Mouse (Mus musculus): ENCODE results near the gene Nup54.

The Nup54 gene

DNA sequence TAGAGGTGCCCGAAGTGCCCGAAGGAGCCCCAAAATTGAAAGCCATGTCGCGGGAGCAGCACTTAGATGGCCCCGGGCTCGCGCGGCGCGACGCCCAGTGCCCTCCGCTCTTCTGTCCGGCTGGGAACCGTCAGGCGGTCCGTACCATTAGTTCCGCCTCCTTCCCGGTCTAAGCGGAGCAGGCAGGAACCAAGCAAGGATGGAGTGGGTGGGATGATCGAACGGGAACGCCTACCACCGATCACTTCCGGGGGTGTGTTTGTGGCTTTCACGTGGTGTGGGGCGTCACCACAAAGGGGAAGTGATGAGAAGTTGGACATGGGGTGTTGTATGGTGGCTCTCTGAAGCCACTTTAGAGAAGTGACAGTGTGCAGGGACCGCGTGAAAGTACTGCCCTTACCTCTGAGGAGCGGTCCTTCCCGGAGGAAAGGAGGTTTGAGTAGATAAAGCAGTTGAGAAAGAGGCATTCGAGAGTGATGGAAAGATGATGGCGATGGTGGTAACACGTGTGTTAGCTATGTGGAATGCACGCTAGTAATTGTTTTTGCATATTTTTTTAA lies at the start of gene Nup54:
Gene Nup54 (minus strand): TSS at position 195 of the 560 bp plus-strand sequence.
- DNase-seq = peak; percentile 95 to 97

DNA sequence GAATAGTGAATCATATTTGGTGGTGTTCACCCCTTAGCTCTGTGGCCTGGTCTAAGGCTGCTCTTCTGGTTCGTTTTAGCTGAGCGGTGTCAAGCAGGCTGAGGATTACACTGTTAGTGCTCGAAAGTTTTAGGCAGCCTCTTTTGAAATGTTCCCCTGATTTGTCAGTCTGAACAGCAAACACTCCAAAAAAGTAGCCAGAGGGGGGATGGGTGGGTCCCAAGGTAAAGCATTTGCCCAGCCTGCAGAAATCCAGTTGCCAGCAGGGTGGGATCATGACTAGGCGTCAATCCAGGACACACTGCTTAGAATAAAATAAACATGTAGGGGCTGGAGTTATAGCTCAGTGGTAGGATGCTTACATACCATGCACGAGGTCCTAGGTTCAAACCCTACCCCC lies 37.8 kb upstream of the Nup54 start:
- no peak for DNase-seq

DNA sequence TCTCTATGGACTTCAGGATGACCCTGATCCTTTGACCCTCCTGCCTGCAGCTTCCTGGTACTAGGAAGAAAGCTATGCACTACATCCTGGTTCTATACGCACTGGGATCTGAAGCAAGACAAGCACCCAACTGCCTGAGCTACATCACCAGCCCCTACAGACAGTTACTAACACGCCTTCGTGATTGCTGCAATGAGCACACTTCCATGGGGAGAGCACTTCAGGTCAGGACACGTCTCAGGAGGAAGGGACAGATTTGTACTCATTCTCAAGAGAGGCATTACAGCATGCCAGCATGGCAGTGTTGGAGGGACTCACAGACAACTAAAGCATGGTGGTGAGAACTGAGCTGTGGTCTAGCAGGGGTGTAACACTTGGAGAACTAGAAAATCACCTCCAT lies 36.5 kb upstream of the Nup54 start:
- DNase-seq = no peak

DNA sequence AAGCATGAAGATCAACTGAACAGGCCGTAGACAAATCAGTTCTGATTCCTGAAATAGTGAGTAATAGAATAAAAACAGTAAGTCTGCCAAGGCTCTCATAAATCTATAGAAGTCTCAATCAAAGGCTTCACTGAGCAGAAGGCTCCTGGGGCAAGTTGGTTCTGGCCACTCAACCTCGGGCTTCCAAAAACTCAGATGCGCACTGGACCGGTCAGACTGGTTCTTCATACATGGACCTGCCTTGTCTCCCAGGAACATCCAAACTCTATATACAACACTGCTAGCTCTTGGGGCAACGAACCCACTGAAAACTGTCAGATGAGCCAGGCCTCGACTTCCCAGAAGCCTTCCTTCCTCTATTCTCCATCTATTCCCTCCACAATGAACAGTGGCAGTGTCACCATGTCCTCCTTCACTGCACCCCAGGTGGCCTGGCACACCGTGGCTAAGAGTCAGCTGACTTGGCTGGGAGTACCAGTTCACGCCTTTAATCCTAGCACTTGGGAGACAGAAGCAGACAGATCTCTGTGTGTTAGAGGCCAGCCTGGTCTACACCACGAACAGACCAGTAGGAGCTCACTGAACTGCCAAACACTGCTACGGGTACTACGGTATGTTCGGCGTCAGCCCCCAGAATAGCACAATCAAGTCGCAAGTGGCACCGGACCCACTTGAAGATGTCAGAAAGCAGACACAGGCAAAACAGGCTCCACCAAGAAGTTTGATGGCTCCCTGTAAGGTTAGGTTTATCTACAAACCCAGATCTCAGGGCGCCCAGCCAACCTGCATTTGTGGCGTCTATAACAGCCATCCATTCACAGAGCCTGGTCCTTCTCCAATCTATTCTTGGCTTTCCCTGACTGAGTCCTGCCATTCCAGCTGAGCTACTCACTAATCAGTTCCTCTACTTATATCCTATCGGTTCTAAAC lies 34.4 kb upstream of the Nup54 start:
- peak; percentile 31 to 41 for DNase-seq

DNA sequence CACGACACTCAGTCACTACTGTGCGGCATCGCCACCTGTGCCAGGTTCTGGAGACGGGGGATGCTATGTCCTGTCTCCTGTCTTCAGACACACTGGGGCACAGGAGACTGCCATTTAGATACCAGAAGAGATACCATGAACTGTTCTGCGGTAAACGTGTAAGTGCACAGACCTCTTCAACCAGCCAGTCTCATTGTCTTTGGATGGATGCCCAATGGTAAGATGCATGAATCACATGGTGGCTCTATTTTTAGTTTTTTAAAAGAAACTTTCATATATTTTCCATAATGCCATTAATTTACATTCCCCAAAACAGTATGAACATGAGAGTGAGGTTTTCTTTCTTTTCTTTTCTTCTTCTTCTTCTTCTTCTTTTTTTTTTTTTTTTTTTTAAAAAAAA lies 33.2 kb upstream of the Nup54 start:
- DNase-seq = peak in 1 of 2 experiments; percentile 35

DNA sequence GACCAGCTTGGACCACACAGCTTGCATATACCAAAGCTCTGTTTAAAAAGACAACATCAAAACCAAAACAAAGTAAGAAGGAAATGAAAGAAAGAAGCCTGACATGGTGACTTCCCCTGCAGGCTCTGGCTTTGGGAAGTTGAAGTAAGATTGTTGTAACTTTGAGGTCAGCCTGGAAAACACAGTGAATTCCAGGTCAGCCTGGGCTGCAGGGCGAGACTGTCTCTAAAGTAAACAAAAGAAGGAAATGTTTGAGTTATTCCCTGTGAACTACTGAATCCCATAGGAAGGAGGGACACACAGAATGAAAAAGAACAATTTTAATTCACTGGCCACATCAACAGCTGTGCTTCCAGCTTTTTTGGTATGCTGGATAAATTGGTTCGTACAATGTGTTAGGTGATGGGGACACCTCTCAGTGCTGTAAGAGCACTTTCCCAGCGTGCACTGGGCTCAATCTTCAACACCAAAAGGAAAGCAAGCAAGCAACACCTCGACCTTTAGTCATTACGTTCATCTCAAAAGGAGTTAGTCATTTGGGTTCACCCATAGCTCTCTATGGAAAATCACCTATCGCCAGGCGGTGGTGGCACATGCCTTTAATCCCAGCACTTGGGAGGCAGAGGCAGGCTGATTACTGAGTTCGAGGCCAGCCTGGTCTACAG lies 32.2 kb upstream of the Nup54 start:
- no peak for DNase-seq

DNA sequence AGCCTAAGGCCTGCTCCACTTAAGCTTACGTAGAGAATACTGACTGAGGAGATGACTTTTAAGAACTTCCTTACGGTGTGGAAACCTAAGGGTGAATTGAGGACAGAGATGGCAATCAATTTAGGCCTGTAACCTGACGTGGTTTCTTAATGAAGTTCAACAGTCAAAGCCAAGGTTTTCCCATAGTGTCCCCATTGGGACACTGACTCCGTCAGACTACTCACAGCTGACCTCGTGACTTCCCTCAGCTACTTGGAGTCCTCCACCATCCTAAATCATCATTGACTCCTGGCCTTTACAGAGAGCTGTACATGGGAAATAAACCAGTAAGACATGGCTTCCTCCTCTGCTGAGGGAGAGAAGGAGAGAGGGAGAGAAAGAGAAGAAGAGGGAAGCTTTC lies 30.5 kb upstream of the Nup54 start:
- no peak for DNase-seq

DNA sequence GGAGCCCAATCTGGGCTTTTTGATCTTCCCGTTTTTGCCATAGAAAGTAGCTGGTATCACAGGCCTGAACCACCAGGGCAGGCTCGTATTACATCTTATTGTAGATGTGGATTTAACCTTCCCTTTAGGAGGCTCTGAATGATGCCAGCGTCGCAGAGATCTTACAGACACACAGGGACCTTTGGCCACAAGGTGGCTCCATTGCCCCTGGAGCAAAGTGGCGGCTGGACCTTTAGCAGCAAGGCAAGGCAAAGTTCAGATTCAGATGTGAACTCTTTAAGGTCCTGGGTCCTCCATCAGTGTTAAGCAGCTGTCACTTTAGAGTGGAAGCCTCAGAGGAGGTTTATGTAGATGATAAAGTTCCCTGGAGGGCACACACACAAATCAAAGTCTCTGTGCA lies 26.3 kb upstream of the Nup54 start:
- peak; percentile 82 to 83 for DNase-seq

DNA sequence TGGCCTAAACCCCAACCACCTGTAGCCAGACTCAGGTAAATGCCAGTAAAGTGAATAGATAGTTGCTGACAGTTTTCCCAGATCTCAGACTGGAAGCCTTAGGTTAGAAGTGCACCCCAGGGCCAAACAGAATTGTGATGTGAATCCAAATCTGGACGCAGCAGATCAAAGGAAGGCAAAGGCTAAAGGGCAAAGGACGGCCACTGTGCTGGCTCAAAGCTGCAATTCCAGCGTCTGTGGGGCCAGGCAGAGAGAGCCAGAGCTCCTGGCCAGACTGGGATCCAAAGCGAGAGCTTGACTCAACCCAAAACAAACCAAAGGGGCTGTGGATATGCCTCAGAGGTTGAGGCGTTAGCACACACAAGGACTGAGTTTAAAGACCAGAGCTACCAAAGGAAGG lies 23.7 kb upstream of the Nup54 start:
- no peak for DNase-seq

DNA sequence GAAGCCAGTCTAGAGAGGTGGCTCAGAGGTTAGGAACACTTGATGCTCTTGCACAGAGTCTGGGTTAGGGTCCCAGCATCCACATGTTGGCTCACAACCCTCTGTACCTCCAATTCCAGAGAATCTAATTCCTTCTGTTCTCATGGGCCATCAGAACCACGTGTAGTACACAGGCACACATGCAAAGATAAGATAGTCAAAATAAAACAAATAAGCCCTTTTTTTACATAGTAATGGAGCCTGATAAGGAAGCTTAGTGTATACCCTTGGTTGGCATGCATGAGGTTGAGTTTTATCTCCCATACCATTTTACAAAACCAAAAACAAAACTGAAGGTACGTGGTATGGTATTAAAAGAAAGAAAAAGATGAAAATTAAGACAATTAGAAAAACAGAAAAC lies 22.4 kb upstream of the Nup54 start:
- no peak for DNase-seq

DNA sequence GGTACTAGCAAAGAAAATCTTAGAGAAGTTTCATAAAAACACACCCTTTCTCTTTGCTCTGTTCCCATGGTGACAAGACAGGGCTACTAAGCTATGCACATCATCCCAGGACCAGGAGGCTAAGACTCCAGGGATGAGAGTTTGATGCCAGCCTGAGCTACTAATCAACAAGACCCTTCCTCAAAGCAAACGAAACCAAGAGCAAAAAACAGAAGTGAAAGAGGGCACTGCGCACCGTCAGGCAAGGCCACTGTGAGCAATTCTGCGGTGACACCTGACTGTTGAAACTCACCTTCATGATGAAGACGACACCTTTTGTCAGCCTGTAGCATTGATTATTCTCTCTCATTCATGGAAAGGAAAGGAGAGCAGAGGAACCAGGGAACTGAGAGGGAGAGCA lies 17.9 kb upstream of the Nup54 start:
- no peak for DNase-seq

DNA sequence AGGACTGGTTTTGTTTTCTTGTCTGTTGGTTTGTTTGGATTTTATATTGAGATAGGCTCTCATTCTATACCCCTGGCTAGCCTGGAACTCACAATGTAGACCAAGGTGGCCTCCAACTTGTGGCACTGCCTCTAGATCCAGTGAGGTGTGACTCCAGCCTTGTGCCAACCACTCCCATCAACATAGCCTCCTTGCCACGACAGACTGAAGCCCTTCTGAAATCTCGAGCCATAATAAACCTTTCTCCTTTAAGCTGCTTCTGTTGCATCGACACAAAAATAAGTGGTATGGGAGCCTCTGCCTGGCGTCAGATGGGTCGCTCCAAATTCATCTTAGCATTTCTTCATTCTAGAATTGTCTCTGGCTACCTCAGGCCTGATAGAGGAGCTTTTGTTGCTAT lies 11.7 kb upstream of the Nup54 start:
- DNase-seq = no peak

DNA sequence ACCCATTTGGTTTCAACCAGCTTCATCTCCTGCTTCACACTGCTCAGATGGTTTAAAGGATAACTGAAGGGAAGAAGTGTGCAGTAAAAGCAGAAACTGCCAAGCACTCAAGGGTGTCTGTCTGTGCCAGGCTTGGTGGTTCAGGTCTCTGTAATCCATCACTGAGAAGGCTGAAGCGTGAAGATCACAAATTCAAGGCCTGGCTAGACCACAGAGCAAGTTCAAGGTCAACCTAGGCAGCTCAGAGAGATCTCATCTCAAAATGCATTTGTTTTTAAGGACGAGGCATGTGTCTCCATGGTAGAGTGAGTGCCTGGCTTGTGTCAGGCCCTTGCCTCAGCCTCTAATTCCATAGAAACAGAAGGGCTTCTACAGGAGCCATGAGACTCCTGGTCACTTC lies 10.0 kb upstream of the Nup54 start:
- no peak for DNase-seq

DNA sequence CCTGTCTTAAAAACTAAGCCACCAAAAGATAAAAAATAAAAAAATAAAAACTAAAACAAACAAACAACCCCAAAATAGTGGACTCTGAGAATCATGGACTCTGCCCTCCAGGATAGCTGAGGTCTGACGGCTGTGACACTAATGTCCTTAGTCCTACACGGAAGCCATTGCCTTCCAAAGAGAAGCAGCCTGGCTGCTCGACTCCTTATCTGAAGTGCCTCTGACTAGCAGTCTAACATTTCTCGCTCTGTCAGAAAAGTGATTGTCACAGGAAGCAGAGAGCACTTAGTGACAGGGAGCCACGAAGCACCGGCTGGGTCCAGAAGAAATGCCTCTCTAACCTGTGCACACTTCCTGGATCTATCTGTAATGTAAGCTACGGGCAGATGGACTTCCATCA lies 7.9 kb upstream of the Nup54 start:
- DNase-seq = no peak

DNA sequence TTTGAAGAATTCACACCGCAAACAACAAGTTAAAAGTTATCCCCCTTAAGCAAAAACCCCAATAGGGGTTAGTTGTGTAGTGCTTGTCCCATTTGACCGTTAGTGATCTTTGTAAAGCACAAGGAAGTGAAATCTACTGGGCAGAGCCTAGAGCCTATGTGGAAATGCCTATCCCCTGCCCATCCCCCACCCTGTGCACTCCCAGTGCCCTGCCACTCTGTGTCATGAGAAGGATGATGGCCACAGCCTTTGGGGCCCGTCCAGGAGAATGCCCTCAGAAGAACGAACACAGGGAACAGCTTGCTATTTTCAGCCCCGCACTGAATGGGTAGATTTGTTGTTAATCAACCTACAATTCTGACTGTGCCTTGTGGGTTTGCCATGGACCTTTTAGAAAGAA lies 6.5 kb upstream of the Nup54 start:
- peak; percentile 8 to 28 for DNase-seq

DNA sequence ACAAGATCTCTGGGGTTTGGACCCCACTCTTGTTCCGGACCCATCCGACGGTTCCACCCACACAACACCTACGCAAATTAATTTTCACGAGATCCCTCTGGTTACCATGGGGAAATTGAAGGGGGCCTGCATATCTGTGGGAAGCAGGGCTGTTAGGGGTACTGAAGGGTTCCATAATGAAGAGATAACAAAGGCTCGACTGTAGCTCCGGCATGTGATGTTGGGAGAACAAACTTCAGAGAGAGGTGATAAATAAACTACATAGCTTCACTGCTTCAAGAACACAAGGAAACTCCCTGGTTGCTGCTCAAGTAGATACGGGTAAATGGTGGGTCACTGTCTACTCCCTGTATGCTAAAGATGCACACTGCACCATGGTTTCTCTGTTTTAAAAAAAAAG lies 3.5 kb upstream of the Nup54 start:
- DNase-seq = no peak

DNA sequence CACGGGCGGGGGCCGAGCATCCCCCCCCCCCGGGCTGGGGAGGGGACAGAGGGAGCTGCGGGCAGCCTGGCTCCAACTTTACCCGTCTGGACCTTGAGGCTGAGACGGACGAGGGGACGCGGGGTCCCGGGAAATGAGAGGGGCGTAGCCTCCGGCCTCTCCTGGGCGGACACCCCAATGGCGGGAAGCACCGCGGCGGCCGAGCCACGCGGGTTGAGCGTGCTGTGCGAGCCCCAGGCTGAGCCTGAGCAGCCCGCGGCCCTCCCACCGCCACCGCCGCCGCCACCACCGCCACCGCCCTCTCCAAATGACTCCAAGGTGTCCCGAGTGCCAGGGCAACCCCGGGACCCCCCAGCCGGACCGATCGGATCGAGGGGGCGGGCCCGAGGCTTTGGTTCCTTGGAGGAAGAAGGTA lies 441 bp downstream of the Nup54 start:
- no peak for DNase-seq

DNA sequence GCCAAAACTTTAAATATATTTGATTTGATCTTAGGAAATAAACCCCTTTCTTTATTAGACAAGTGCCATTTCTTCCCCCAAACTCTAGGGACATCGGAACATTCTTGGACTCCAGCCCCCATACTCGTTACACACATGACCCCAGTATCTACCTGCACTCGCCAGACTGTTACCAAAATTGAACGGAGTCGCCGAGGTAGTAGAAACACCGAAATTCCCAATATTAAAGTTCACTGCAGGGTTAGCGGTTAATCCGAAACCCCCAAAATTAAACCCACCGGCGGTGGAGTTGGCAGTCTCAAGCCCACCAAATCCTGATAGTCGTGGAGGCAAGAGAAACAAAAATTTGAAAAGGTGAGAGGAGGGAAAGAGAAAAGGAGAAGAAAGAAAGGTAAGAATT lies 949 bp downstream of the Nup54 start:
- DNase-seq = peak; percentile 13 to 16

DNA sequence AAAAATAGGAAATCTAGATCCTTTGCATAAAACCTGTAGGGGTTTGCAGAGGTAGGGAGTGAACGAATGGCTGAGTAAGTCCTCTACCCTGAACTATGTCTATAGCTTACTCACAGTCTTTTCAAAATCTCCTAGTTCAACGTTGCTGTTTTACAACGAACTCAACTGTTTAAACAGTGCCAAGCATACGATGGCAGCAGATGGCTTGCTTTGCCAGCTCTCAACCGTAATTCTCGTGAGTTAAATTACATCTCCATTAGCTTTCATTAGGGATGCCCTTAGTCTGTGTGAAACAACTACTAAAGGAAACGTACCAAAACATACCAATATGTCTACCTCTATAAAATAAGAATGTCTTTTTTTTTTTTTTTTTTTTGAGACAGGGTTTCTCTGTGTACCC lies 3.4 kb downstream of the Nup54 start:
- peak in 1 of 2 experiments; percentile 12 for DNase-seq

DNA sequence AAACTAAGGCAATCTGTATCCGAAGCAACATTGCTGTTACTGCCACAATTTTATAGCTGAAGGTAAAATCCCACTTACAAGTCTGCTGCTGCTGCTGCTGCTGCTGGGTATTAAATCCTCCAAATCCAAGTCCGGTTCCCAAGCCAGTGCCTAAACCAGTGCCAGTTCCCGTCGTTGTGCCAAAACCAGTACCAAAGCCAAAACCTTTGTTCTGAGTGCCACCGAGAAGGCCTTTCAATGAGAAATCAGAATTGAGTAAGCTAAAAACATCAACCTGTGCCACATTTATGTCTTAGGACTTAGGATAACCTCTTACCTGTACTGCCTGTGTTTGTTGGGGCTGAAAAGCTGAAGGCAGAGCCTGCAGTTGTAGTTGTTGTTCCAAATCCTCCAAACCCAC lies 4.3 kb downstream of the Nup54 start:
- DNase-seq = peak; percentile 20 to 26

DNA sequence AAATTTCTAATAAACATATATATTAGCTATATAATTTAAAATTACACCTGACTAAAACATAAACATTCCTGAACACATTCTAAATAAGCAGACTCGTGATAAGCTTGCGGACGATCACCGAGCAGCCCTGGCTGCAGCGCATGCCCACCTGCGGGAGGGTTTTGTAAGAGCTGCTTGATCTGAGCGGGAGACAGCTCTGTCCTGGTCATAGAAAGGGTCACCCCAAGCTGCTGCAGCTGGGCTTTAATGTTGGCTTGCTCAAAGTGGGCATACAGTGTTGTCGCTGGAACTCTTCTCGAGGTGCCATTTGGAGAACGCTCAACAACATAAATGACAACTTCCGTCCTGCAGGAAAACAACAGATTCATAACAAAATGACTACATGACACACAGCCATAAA lies 10.9 kb downstream of the Nup54 start:
- DNase-seq = no peak

DNA sequence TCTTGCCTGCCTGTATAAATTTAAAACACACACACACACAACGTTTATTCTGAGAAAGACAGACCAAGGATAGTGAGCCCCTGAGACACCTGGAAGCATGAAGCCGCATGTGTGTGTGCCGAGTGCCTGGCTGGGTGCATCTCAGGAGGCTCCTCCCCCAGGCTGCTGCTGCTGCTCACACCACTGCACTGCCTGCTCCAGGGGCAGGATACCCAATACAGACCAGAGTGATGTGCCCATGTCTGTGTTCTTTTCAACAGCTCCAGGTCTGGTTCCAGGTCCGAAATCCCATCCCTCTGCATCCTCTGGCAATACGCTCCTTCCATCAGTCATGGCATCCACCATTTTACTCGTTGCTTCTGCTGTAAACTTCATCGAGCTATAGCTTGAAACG lies 21.0 kb downstream of the Nup54 start:
- DNase-seq = no peak

DNA sequence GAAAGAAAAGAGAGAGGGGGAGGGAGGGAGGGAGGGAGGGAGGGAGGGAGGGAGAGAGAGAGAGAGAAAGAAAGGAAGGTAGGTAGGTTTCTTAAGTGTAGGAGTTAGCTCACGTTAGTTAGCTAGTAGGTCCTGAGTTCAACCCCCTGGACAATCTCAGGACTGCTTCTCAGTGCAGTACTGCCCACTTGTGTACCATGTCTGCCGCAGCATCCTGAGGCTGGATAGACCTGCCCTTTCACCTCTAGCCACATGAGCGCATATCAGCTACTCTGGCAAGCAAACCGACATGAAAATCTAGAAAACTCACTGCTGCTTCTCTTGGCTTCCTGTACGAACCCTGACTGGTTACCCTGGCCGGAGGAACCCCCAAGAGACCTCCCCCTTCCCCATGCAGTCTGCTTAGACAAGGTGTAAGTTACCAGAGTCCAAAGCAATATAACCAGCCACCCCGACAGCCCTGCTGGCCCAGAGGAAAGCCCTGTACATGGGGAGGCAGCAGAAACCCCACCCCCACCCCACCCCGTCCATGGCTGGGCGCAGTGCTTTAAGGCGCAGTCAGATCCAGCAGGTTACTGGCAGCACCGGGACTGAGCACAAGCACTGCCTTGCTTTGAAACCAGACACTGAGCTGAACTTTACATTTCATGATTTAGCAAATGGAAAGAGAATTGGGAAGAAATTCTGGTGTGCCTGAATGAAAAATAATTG lies 21.6 kb downstream of the Nup54 start:
- DNase-seq = no peak
